Mouse (Mus musculus) v-Abl transformed pro-B cells (cell line): ENCODE measurements around the gene 1700047I17Rik2.
"Not testable (repeated sequence)": the region's sequence is repeated elsewhere in the genome, so short reads cannot be mapped to it uniquely, and the experiment has no call there.

Experiments used
- in situ Hi-C, 2 experiments: fragments of 400-800 bp; cut with MboI; formaldehyde crosslinking; loops; one replicate each; pipeline ENCODE4 v1.15.1; 2025; ENCODE audit not compliant: unreplicated experiment in 2 of 2

Gene 1700047I17Rik2

DNA sequence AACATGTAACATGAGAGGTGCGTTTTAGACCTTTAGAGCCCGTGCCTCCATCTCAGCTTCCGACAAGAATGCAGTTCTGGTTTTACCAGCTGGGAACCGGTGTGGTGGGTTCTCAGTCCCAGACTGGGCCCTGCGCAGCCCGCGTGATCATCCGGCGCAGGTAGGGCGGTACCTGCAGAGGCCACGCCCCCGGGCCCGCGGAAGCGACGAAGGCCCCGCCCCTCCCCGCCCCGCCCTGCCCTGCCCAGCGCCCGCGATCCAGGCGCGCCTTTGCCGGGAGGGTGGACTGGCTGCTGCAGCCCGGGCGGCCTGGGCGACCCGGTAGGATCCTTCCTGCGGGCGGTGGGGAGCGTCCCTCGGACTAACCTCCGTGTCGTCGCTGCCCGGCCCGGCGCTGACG, at the start of gene 1700047I17Rik2:
Gene 1700047I17Rik2 (plus strand): TSS at position 287 of the 400 bp plus-strand sequence.
- in situ Hi-C loops: not testable (repeated sequence)

DNA sequence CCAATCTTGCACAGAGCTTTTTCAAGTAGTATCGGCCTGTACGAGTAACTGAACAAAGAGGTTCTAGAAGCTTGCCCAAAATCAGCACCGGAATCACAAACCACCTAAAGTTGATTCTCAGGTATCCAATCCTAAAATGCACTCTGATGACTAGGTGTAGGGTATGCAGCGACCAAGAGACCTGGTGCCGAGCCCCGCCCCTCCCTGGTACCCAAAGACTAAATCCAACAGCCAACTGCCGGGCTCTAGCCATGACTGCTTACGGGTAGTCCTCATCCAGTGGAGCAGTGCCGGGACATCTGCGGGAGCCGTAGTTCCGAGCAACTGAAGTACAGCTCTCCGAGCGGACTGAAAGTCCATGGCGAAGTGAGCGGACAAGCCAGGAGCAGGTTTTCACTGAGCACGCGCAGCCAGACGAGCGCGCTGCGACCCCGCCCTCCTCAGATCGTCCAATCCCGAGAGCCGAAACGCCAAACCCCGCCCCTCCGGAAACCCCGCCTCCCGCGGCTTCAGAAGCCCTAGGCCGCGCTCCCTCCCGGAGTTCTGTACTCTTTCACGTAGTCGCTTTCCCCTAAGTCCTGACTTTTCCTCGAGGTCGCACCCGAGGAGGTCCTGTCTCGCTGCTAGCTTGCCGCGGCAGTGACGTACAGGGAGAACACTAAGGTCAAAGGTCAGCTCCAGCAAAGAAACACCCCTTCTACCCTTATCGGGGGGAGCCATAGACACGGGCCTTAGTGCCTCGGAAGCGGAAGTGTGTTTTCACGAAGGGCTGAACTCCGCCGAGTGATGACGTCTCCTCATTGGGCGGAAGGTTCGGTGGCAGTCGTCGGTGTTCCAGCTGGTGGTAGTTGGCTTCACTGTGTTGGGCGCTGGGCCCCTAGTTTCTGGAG, 44.6 kb upstream of the 1700047I17Rik2 start, which contains the start of gene Srp54b:
Gene Srp54b (plus strand): TSS at position 546 of the 890 bp plus-strand sequence.
- in situ Hi-C loops: not testable (repeated sequence)

GRCm38 (mm10) chr12:55155449-55155783, 44.0 kb upstream of the 1700047I17Rik2 start:
- in situ Hi-C loops: not testable (repeated sequence)

DNA sequence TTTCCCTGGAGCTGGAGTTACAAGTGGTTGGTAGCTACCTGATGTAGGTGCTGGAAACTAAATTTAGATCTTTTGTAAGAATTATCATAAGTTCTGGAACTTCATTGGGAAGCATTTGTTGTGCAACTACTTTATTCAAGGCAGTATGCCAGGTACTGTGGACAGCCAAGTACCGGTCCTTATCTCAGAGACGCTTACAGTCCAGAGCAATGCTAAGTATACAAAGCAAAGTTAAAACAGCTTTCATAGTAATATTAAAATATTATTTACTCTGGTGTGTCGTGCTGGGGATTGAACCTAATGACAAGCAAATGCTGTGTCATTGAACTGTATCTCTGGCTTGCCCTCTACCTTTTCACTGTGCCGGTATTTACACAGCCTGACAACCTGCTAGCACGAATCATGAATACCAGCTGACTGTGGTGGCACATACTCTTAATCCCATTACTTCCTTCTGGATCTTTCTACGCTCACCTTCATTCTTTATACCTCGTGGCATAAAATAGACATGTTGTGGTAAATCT, 32.3 kb upstream of the 1700047I17Rik2 start:
- in situ Hi-C loops: not testable (repeated sequence)

DNA sequence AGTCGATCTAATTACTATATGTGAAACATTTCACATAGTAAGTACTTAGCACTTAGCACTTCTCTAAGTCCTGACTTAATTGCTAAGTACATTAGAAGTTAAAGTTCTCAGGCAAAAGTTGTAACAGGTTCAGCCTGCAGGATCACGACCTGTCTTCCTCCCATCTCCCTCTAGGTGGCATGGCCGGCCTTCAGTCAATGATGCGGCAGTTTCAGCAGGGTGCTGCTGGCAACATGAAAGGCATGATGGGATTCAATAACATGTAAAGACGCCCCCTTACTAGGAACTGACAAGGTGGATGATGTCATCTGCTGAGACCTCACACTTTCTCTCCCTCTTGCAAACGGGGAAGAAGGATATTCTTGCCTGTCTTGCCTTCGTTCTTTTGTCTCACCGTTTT, 11.7 kb upstream of the 1700047I17Rik2 start:
- in situ Hi-C loops: not testable (repeated sequence)

DNA sequence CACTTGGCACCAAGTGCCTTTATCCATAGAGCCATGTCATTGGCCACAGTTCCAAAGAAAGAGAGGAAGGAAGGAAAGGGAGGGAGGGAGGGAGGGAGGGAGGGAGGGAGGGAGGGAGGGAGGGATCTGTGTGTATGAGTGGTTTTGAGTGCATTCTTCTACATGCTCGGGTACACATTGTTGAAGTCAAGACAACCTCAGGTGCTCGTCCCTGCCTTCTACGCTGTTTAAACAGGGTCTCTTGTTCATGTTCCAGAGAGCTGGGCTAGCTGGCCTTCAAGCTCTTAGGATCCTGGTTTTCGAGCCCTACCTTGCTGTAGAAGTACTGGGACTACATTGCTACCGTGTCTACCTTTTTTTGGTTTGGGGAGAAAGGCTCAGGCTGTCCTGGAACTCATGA, 10.3 kb upstream of the 1700047I17Rik2 start:
- in situ Hi-C loops: not testable (repeated sequence)

GRCm38 (mm10) chr12:55199799-55200198, 407 bp downstream of the 1700047I17Rik2 start:
- in situ Hi-C loops: not testable (repeated sequence)

- in situ Hi-C loops: not testable (repeated sequence)
These were observed 13.6 kb downstream of the 1700047I17Rik2 start for GRCm38 (mm10) chr12:55212944-55213343.

GRCm38 (mm10) chr12:55229626-55230519, 30.5 kb downstream of the 1700047I17Rik2 start, which contains the start of gene Srp54c:
Gene Srp54c, plus strand, starts transcription at chr12:55230168.
- in situ Hi-C loops: not testable (repeated sequence)

- in situ Hi-C loops: not testable (repeated sequence)
These were observed 31.1 kb downstream of the 1700047I17Rik2 start for GRCm38 (mm10) chr12:55230520-55230861.

DNA sequence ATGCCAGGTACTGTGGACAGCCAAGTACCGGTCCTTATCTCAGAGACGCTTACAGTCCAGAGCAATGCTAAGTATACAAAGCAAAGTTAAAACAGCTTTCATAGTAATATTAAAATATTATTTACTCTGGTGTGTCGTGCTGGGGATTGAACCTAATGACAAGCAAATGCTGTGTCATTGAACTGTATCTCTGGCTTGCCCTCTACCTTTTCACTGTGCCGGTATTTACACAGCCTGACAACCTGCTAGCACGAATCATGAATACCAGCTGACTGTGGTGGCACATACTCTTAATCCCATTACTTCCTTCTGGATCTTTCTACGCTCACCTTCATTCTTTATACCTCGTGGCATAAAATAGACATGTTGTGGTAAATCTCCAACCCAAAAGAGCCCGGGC, 42.9 kb downstream of the 1700047I17Rik2 start:
- in situ Hi-C loops: not testable (repeated sequence)

GRCm38 (mm10) chr12:55261950-55262349, 62.6 kb downstream of the 1700047I17Rik2 start:
- in situ Hi-C loops: not testable (repeated sequence)

GRCm38 (mm10) chr12:55263385-55263784, 64.0 kb downstream of the 1700047I17Rik2 start:
- in situ Hi-C loops: not testable (repeated sequence)
